12 mouse cellular contexts compared by ENCODE assay signal in genomic region chr8:26828311-26828909, GRCm38 (mm10).
A peak's percentile ranks its signal among the peaks of the same experiment; 100 is the strongest.
DNase-seq lines count a peak whose midpoint lies in the region; ATAC-seq and TF ChIP-seq lines count a peak whose summit lies in the region.
"Had no signal": no experiment of that assay in that cellular context is flagged by ENCODE, and none has a peak within 500 bp of the region (broad histone marks: within the 10 kb centered on the region; RNA-seq: fewer than 3 reads in every experiment).

No protein-coding gene starts in this region.

- no peaks in the 10 kb centered on the region for H3K9me3 ChIP-seq in hindbrain, embryonic 10.5 days
- no peaks in the 10 kb centered on the region for H3K9me3 ChIP-seq in hindbrain, embryonic 13.5 days
- H3K9me3 ChIP-seq in embryonic facial prominence, embryonic 12.5 days = no peaks in the 10 kb centered on the region
- H3K9me3 ChIP-seq in limb, embryonic 14.5 days (ENCODE audit: control insufficient read depth, low read length) = no peaks in the 10 kb centered on the region
- no peaks in the 10 kb centered on the region for H3K9me3 ChIP-seq in forebrain, embryonic 10.5 days
- H3K9me3 ChIP-seq: neural tube, embryonic 15.5 days had no signal

- TF ChIP-seq POLR2A in limb, embryonic 14.5 days (IDR thresholded peaks at IDR 0.05; ENCODE audit: borderline replicate concordance, extremely low read depth, insufficient read depth, insufficient read length) = no peak

- no peaks in the 10 kb centered on the region for H3K36me3 ChIP-seq in hindbrain, embryonic 10.5 days
- no peaks in the 10 kb centered on the region for H3K36me3 ChIP-seq in hindbrain, embryonic 13.5 days
- no peaks in the 10 kb centered on the region for H3K36me3 ChIP-seq in embryonic facial prominence, embryonic 12.5 days
- H3K36me3 ChIP-seq in limb, embryonic 14.5 days (ENCODE audit: control insufficient read depth, insufficient read depth, low read length) = no peaks in the 10 kb centered on the region
- no peaks in the 10 kb centered on the region for H3K36me3 ChIP-seq in forebrain, embryonic 10.5 days (replicated peaks)
- H3K36me3 ChIP-seq: neural tube, embryonic 15.5 days had no signal

- ATAC-seq in hindbrain, embryonic 13.5 days (ENCODE audit: low FRiP score) = no peak
- 0 out of 2 replicates have a peak, but pooled peaks have one; percentile 30 for ATAC-seq in embryonic facial prominence, embryonic 12.5 days (ENCODE audit: insufficient number of reproducible peaks, insufficient read depth, low FRiP score, low TSS enrichment)
- ATAC-seq in limb, embryonic 14.5 days (ENCODE audit: low FRiP score, low read depth) = peak; percentile 58
- ATAC-seq: intestine, embryonic 16.5 days had no signal

- peaks cover 24% of the 10 kb centered on the region for H3K4me1 ChIP-seq in hindbrain, embryonic 10.5 days (replicated peaks)
- H3K4me1 ChIP-seq in hindbrain, embryonic 13.5 days (replicated peaks) = peaks cover 15% of the 10 kb centered on the region
- peaks cover 43% of the 10 kb centered on the region for H3K4me1 ChIP-seq in embryonic facial prominence, embryonic 12.5 days
- peaks cover 35% of the 10 kb centered on the region for H3K4me1 ChIP-seq in limb, embryonic 14.5 days (ENCODE audit: control insufficient read depth, insufficient read depth, low read length)
- H3K4me1 ChIP-seq in forebrain, embryonic 10.5 days = peaks cover 32% of the 10 kb centered on the region

- 46% methylated on average over 10 of the region's 10 CpGs for WGBS in hindbrain, embryonic 10.5 days
- 46% methylated on average over 10 of the region's 10 CpGs for WGBS in hindbrain, embryonic 13.5 days
- WGBS in embryonic facial prominence, embryonic 12.5 days = 16% methylated on average over 10 of the region's 10 CpGs
- WGBS in limb, embryonic 14.5 days = 12% methylated on average over 10 of the region's 10 CpGs
- WGBS in forebrain, embryonic 10.5 days = 50% methylated on average over 10 of the region's 10 CpGs

- H3K27ac ChIP-seq in hindbrain, embryonic 10.5 days = no peak overlapping the region
- H3K27ac ChIP-seq in hindbrain, embryonic 13.5 days = no peak overlapping the region
- H3K27ac ChIP-seq in embryonic facial prominence, embryonic 12.5 days = peak overlapping the region; percentile 74
- H3K27ac ChIP-seq in limb, embryonic 14.5 days (replicated peaks; ENCODE audit: low read depth, low read length) = no peak overlapping the region; the same call in 1 of the 2 replicates
- no peak overlapping the region for H3K27ac ChIP-seq in forebrain, embryonic 10.5 days
- H3K27ac ChIP-seq: neural tube, embryonic 15.5 days had no signal

- H3K9ac ChIP-seq in hindbrain, embryonic 13.5 days = no peak overlapping the region
- H3K9ac ChIP-seq in embryonic facial prominence, embryonic 12.5 days = no peak overlapping the region
- H3K9ac ChIP-seq in limb, embryonic 14.5 days (ENCODE audit: low read depth, low read length, severe bottlenecking) = no peak overlapping the region
- H3K9ac ChIP-seq: neural tube, embryonic 15.5 days had no signal

- H3K27me3 ChIP-seq in hindbrain, embryonic 10.5 days (ENCODE audit: insufficient read depth, poor library complexity, severe bottlenecking) = peaks cover 9% of the 10 kb centered on the region
- H3K27me3 ChIP-seq in hindbrain, embryonic 13.5 days = peaks cover 15% of the 10 kb centered on the region; the same call in 1 of the 2 replicates
- peaks cover 16% of the 10 kb centered on the region; the same call in 1 of the 2 replicates for H3K27me3 ChIP-seq in embryonic facial prominence, embryonic 12.5 days
- 0 out of 2 replicates have a peak, but pooled peaks cover 6% of the 10 kb centered on the region for H3K27me3 ChIP-seq in limb, embryonic 14.5 days (ENCODE audit: control insufficient read depth, insufficient read depth, low read length)
- peaks cover 49% of the 10 kb centered on the region for H3K27me3 ChIP-seq in forebrain, embryonic 10.5 days (ENCODE audit: poor library complexity, severe bottlenecking)

- no peak overlapping the region for H3K4me3 ChIP-seq in hindbrain, embryonic 10.5 days
- no peak overlapping the region for H3K4me3 ChIP-seq in hindbrain, embryonic 13.5 days
- H3K4me3 ChIP-seq in embryonic facial prominence, embryonic 12.5 days = no peak overlapping the region
- H3K4me3 ChIP-seq in limb, embryonic 14.5 days (replicated peaks; ENCODE audit: low read length) = no peak overlapping the region
- no peak overlapping the region for H3K4me3 ChIP-seq in forebrain, embryonic 10.5 days
- H3K4me3 ChIP-seq: neural tube, embryonic 15.5 days had no signal

- peak; percentile 40 for DNase-seq in hindbrain, embryonic 10.5 days (ENCODE audit: low spot score)
- peak; percentile 90 for DNase-seq in adipocyte (ENCODE audit: low spot score)
- peak; percentile 79 for DNase-seq in limb, embryonic 14.5 days (ENCODE audit: low spot score)
- DNase-seq in forebrain, embryonic 10.5 days (ENCODE audit: extremely low spot score, low spot score) = no peak
- DNase-seq in urinary bladder, postnatal 25 days (ENCODE audit: low spot score) = no peak
- DNase-seq: cerebellum, adult 11 months; heart, postnatal 36 days; right cerebral cortex, postnatal 14 days had no signal

- no peak overlapping the region for H3K4me2 ChIP-seq in hindbrain, embryonic 13.5 days
- H3K4me2 ChIP-seq in embryonic facial prominence, embryonic 12.5 days (replicated peaks) = peak overlapping the region; percentile 24; the same call in 1 of the 2 replicates
- H3K4me2 ChIP-seq in limb, embryonic 14.5 days (replicated peaks; ENCODE audit: low read depth, low read length, severe bottlenecking) = peak overlapping the region; percentile 10; the same call in 1 of the 2 replicates
- H3K4me2 ChIP-seq: neural tube, embryonic 15.5 days had no signal

Comparison
In these comparisons a context has a peak if more than half of its experiments do, and no peak if none do; other contexts are left out.
1. DNase-seq: peak in hindbrain, embryonic 10.5 days (single experiment), adipocyte (single experiment) and limb, embryonic 14.5 days (single experiment); none in forebrain, embryonic 10.5 days (single experiment) and urinary bladder, postnatal 25 days (single experiment).